Mouse (Mus musculus): ENCODE data around the gene Actg2. TPM values are rescaled to one million over a fixed set of nuclear protein-coding genes. Genes with fewer than 3 reads are reported as not detected.

Gene Actg2
- polyA plus RNA-seq, 1 experiment: 14.8 TPM

GRCm38 (mm10) chr6:83496753-83497710, 39.0 kb downstream of the Actg2 start:
- WGBS: 88% methylated on average over 22 of the region's 22 CpGs

GRCm38 (mm10) chr6:83496009-83496752, 39.9 kb downstream of the Actg2 start:
- Histone ChIP-seq H3K36me3 (ENCODE audit: control insufficient read depth, insufficient read depth, low read length) (peaks cover 10% of the 10 kb centered on the region), H3K27ac (ENCODE audit: insufficient read depth, low read length) (no peak overlapping the region), H3K27me3 (ENCODE audit: control insufficient read depth, insufficient read depth, low read length) (no peaks in the 10 kb centered on the region), H3K4me3 (ENCODE audit: extremely low read depth, insufficient read depth, insufficient read length) (no peak overlapping the region), H3K4me1 (ENCODE audit: control insufficient read depth, insufficient read depth, insufficient read length) (no peaks in the 10 kb centered on the region)
- no peak for DNase-seq (ENCODE audit: low read depth in 1 of 2, low spot score in 2 of 2)
- 91% methylated on average over 9 of the region's 9 CpGs for WGBS
- TF ChIP-seq POLR2A (IDR thresholded peaks at IDR 0.05; ENCODE audit: low read depth, low read length): no peak
- TF ChIP-seq CTCF (IDR thresholded peaks at IDR 0.05; ENCODE audit: extremely low read depth, insufficient read depth, insufficient read length, insufficient replicate concordance): no peak

More at GRCm38 (mm10) chr6:83496753-83497710, 39.0 kb downstream of the Actg2 start:
- Histone ChIP-seq H3K36me3 (ENCODE audit: control insufficient read depth, insufficient read depth, low read length) (peaks cover 10% of the 10 kb centered on the region), H3K4me3 (ENCODE audit: extremely low read depth, insufficient read depth, insufficient read length) (no peak overlapping the region), H3K4me1 (ENCODE audit: control insufficient read depth, insufficient read depth, insufficient read length) (no peaks in the 10 kb centered on the region), H3K27ac (ENCODE audit: insufficient read depth, low read length) (no peak overlapping the region), H3K27me3 (ENCODE audit: control insufficient read depth, insufficient read depth, low read length) (no peaks in the 10 kb centered on the region)
- DNase-seq (ENCODE audit: low read depth in 1 of 2, low spot score in 2 of 2): no peak
- no peak for TF ChIP-seq CTCF (IDR thresholded peaks at IDR 0.05; ENCODE audit: extremely low read depth, insufficient read depth, insufficient read length, insufficient replicate concordance)

- TF ChIP-seq CTCF (IDR thresholded peaks at IDR 0.05; ENCODE audit: extremely low read depth, insufficient read depth, insufficient read length, insufficient replicate concordance) (no peak), POLR2A (IDR thresholded peaks at IDR 0.05; ENCODE audit: low read depth, low read length) (no peak)
- H3K36me3 ChIP-seq (ENCODE audit: control insufficient read depth, insufficient read depth, low read length): peaks cover 30% of the 10 kb centered on the region
- 56% methylated on average over 4 of the region's 4 CpGs for WGBS
- no peak overlapping the region for H3K4me3 ChIP-seq (ENCODE audit: extremely low read depth, insufficient read depth, insufficient read length)
- H3K27me3 ChIP-seq (ENCODE audit: control insufficient read depth, insufficient read depth, low read length): no peaks in the 10 kb centered on the region
- peaks cover 6% of the 10 kb centered on the region; the same call in 1 of the 2 replicates for H3K4me1 ChIP-seq (ENCODE audit: control insufficient read depth, insufficient read depth, insufficient read length)
- no peak for DNase-seq (ENCODE audit: low read depth in 1 of 2, low spot score in 2 of 2)
- H3K27ac ChIP-seq (ENCODE audit: insufficient read depth, low read length): no peak overlapping the region
These were observed 45.4 kb downstream of the Actg2 start for GRCm38 (mm10) chr6:83490622-83491021.

GRCm38 (mm10) chr6:83488200-83488599, 47.9 kb downstream of the Actg2 start:
- Histone ChIP-seq H3K27ac (ENCODE audit: insufficient read depth, low read length) (no peak overlapping the region), H3K4me3 (ENCODE audit: extremely low read depth, insufficient read depth, insufficient read length) (no peak overlapping the region), H3K27me3 (ENCODE audit: control insufficient read depth, insufficient read depth, low read length) (no peaks in the 10 kb centered on the region), H3K4me1 (ENCODE audit: control insufficient read depth, insufficient read depth, insufficient read length) (peaks cover 6% of the 10 kb centered on the region; the same call in 1 of the 2 replicates), H3K36me3 (ENCODE audit: control insufficient read depth, insufficient read depth, low read length) (peaks cover 24% of the 10 kb centered on the region)
- WGBS: 91% methylated on average over 5 of the region's 5 CpGs
- TF ChIP-seq POLR2A (IDR thresholded peaks at IDR 0.05; ENCODE audit: low read depth, low read length) (no peak), CTCF (IDR thresholded peaks at IDR 0.05; ENCODE audit: extremely low read depth, insufficient read depth, insufficient read length, insufficient replicate concordance) (no peak)
- no peak for DNase-seq (ENCODE audit: low read depth in 1 of 2, low spot score in 2 of 2)

GRCm38 (mm10) chr6:83487298-83487697, 48.8 kb downstream of the Actg2 start:
- Histone ChIP-seq H3K27ac (ENCODE audit: insufficient read depth, low read length) (no peak overlapping the region), H3K4me3 (ENCODE audit: extremely low read depth, insufficient read depth, insufficient read length) (no peak overlapping the region), H3K36me3 (ENCODE audit: control insufficient read depth, insufficient read depth, low read length) (peaks cover 23% of the 10 kb centered on the region), H3K27me3 (ENCODE audit: control insufficient read depth, insufficient read depth, low read length) (no peaks in the 10 kb centered on the region), H3K4me1 (ENCODE audit: control insufficient read depth, insufficient read depth, insufficient read length) (peaks cover 15% of the 10 kb centered on the region; the same call in 1 of the 2 replicates)
- TF ChIP-seq POLR2A (IDR thresholded peaks at IDR 0.05; ENCODE audit: low read depth, low read length) (no peak), CTCF (IDR thresholded peaks at IDR 0.05; ENCODE audit: extremely low read depth, insufficient read depth, insufficient read length, insufficient replicate concordance) (no peak)
- WGBS: 91% methylated on average over 4 of the region's 4 CpGs
- DNase-seq (ENCODE audit: low read depth in 1 of 2, low spot score in 2 of 2): no peak

- Histone ChIP-seq H3K27me3 (ENCODE audit: control insufficient read depth, insufficient read depth, low read length) (no peaks in the 10 kb centered on the region), H3K27ac (ENCODE audit: insufficient read depth, low read length) (no peak overlapping the region), H3K36me3 (ENCODE audit: control insufficient read depth, insufficient read depth, low read length) (peaks cover 24% of the 10 kb centered on the region), H3K4me1 (ENCODE audit: control insufficient read depth, insufficient read depth, insufficient read length) (peaks cover 25% of the 10 kb centered on the region; the same call in 1 of the 2 replicates), H3K4me3 (ENCODE audit: extremely low read depth, insufficient read depth, insufficient read length) (no peak overlapping the region)
- TF ChIP-seq CTCF (IDR thresholded peaks at IDR 0.05; ENCODE audit: extremely low read depth, insufficient read depth, insufficient read length, insufficient replicate concordance): no peak
- TF ChIP-seq POLR2A (IDR thresholded peaks at IDR 0.05; ENCODE audit: low read depth, low read length): no peak
- DNase-seq (ENCODE audit: low read depth in 1 of 2, low spot score in 2 of 2): no peak
- 82% methylated on average over 4 of the region's 4 CpGs for WGBS
These were observed 50.2 kb downstream of the Actg2 start for GRCm38 (mm10) chr6:83485854-83486253.
